In genomic region chr4:8198033-8198432, GRCm38 (mm10) we compare ENCODE assay signal across 11 mouse cellular contexts. TPM values are rescaled to one million over a fixed set of nuclear protein-coding genes. Genes with fewer than 3 reads are reported as not detected.
DNase-seq lines count a peak whose midpoint lies in the region; ATAC-seq and TF ChIP-seq lines count a peak whose summit lies in the region.
"Had no signal": no experiment of that assay in that cellular context is flagged by ENCODE, and none has a peak within 500 bp of the region (broad histone marks: within the 10 kb centered on the region; RNA-seq: fewer than 3 reads in every experiment).

No protein-coding gene starts in this region.

- TF ChIP-seq CTCF in heart, postnatal 0 days (IDR thresholded peaks at IDR 0.05; ENCODE audit: low read depth), result 0 out of 2 replicates have a peak, but pooled peaks have one; percentile 4

- no peaks in the 10 kb centered on the region for H3K27me3 ChIP-seq in heart, embryonic 14.5 days (ENCODE audit: control insufficient read depth, insufficient read depth, low read length)
- no peaks in the 10 kb centered on the region for H3K27me3 ChIP-seq in heart, embryonic 11.5 days (ENCODE audit: control insufficient read depth, insufficient read depth, low read length)
- H3K27me3 ChIP-seq in heart, postnatal 0 days (ENCODE audit: control insufficient read depth, insufficient read depth, low read length), result no peaks in the 10 kb centered on the region
- H3K27me3 ChIP-seq: liver, embryonic 15.5 days had no signal

- TF ChIP-seq EP300 in heart, postnatal 0 days (IDR thresholded peaks at IDR 0.05; ENCODE audit: low read depth), result no peak

- H3K9ac ChIP-seq in heart, embryonic 14.5 days (ENCODE audit: low read length), result no peak overlapping the region
- no peak overlapping the region for H3K9ac ChIP-seq in heart, embryonic 11.5 days (ENCODE audit: low read depth, low read length)
- no peak overlapping the region for H3K9ac ChIP-seq in heart, postnatal 0 days (replicated peaks; ENCODE audit: low read depth, low read length)
- H3K9ac ChIP-seq: liver, embryonic 15.5 days had no signal

- no peak overlapping the region for H3K4me2 ChIP-seq in heart, embryonic 14.5 days (ENCODE audit: low read length)
- no peak overlapping the region for H3K4me2 ChIP-seq in heart, embryonic 11.5 days
- no peak overlapping the region for H3K4me2 ChIP-seq in heart, postnatal 0 days (ENCODE audit: low read depth, low read length)
- H3K4me2 ChIP-seq: liver, embryonic 15.5 days had no signal

- ATAC-seq in heart, embryonic 14.5 days (ENCODE audit: insufficient number of reproducible peaks, insufficient read depth, low FRiP score, low read depth), result peak; percentile 43; the same call in 1 of the 2 replicates
- ATAC-seq in heart, embryonic 11.5 days (replicated peaks; ENCODE audit: insufficient number of reproducible peaks, low FRiP score, low TSS enrichment), result no peak
- ATAC-seq in heart, postnatal 0 days (ENCODE audit: insufficient read depth, low read depth), result no peak

- H3K4me3 ChIP-seq in heart, embryonic 14.5 days (ENCODE audit: control insufficient read depth in 1 of 2, insufficient read depth in 1 of 2, low read depth in 1 of 2, low read length in 2 of 2), result no peak overlapping the region
- no peak overlapping the region for H3K4me3 ChIP-seq in heart, embryonic 11.5 days (ENCODE audit: low read depth, low read length)
- no peak overlapping the region for H3K4me3 ChIP-seq in heart, postnatal 0 days (ENCODE audit: low read depth, low read length)
- H3K4me3 ChIP-seq: liver, embryonic 15.5 days had no signal

- WGBS in heart, embryonic 14.5 days, result 38% methylated on average over 5 of the region's 5 CpGs
- WGBS in heart, embryonic 11.5 days (ENCODE audit: insufficient replicate concordance), result 59% methylated on average over 5 of the region's 5 CpGs
- 48% methylated on average over 5 of the region's 5 CpGs for WGBS in heart, postnatal 0 days

- no peaks in the 10 kb centered on the region for H3K36me3 ChIP-seq in heart, embryonic 14.5 days (ENCODE audit: control insufficient read depth, insufficient read depth, low read length)
- no peaks in the 10 kb centered on the region for H3K36me3 ChIP-seq in heart, embryonic 11.5 days (ENCODE audit: control insufficient read depth, insufficient read depth, low read length)
- H3K36me3 ChIP-seq in heart, postnatal 0 days (replicated peaks; ENCODE audit: control insufficient read depth, insufficient read depth, low read length), result no peaks in the 10 kb centered on the region
- H3K36me3 ChIP-seq: G1E; liver, embryonic 15.5 days had no signal

- peaks cover 7 to 14% of the 10 kb centered on the region in 2 experiments for H3K4me1 ChIP-seq in heart, embryonic 14.5 days (ENCODE audit: control insufficient read depth in 2 of 2, insufficient read depth in 2 of 2, low read length in 2 of 2)
- H3K4me1 ChIP-seq in heart, embryonic 11.5 days (ENCODE audit: control insufficient read depth, insufficient read depth, low read length), result peaks cover 20% of the 10 kb centered on the region
- peaks cover 8% of the 10 kb centered on the region for H3K4me1 ChIP-seq in heart, postnatal 0 days (ENCODE audit: control insufficient read depth, insufficient read depth)
- H3K4me1 ChIP-seq: liver, embryonic 15.5 days had no signal

- H3K27ac ChIP-seq in heart, embryonic 14.5 days (replicated peaks in 1 of 2; ENCODE audit: control insufficient read depth in 1 of 2, insufficient read depth in 1 of 2, low read depth in 2 of 2, low read length in 2 of 2), result no peak overlapping the region
- H3K27ac ChIP-seq in heart, embryonic 11.5 days (ENCODE audit: low read depth, low read length), result no peak overlapping the region
- H3K27ac ChIP-seq in heart, postnatal 0 days (ENCODE audit: low read depth), result no peak overlapping the region
- H3K27ac ChIP-seq: liver, embryonic 15.5 days had no signal

- DNase-seq in adrenal gland, postnatal 10 days, result peak; percentile 31
- DNase-seq in heart, postnatal 0 days (ENCODE audit: low spot score), result no peak
- DNase-seq in lung, postnatal 10 days, result peak; percentile 47
- DNase-seq in embryo, embryonic 10 days (ENCODE audit: low spot score), result no peak
- DNase-seq in urinary bladder, postnatal 14 days (ENCODE audit: low spot score), result no peak
- DNase-seq: thymus, postnatal 4 days had no signal

- no peaks in the 10 kb centered on the region for H3K9me3 ChIP-seq in heart, embryonic 14.5 days (ENCODE audit: control insufficient read depth, low read length)
- no peaks in the 10 kb centered on the region for H3K9me3 ChIP-seq in heart, embryonic 11.5 days (replicated peaks; ENCODE audit: control insufficient read depth, low read length)
- H3K9me3 ChIP-seq in heart, postnatal 0 days (replicated peaks; ENCODE audit: control insufficient read depth, low read length), result no peaks in the 10 kb centered on the region
- H3K9me3 ChIP-seq: G1E; liver, embryonic 15.5 days had no signal

RNA-seq across cellular contexts. Expression of gene Car8, which starts 40.8 kb away (rescaled TPM):
- 10.3 and 11.2 TPM in 2 replicates for polyA plus RNA-seq in heart, embryonic 14.5 days (2014; fragmentation: Nextera tagmentation; extraction: Ambion mirVana)
- polyA plus RNA-seq in heart, embryonic 11.5 days (2014; fragmentation: Nextera tagmentation; extraction: Ambion mirVana), result 5.7 and 6.7 TPM in 2 replicates
- total RNA-seq in adrenal gland, postnatal 10 days (2021), result 1 to 10 TPM; 8.2 to 9.7 TPM
- 9.1 and 9.7 TPM in 2 replicates for total RNA-seq in heart, postnatal 0 days (2014; rRNA removed; ENCODE audit: low replicate concordance)
- polyA plus RNA-seq in heart, postnatal 0 days (2015; fragmentation: Nextera tagmentation; extraction: Ambion mirVana), result 11.3 and 12.5 TPM in 2 replicates
- total RNA-seq: G1E; granulocyte monocyte progenitor cell, adult 5-6 weeks had no signal
- polyA plus RNA-seq: G1E had no signal

Comparison
In these comparisons a context has a peak if more than half of its experiments do, and no peak if none do; other contexts are left out.
1. DNase-seq: peak in adrenal gland, postnatal 10 days (single experiment) and lung, postnatal 10 days (single experiment); none in heart, postnatal 0 days (single experiment), embryo, embryonic 10 days (single experiment) and urinary bladder, postnatal 14 days (single experiment).